Mouse (Mus musculus) forebrain, embryonic 12.5 days (tissue): Measurements from ENCODE around the gene Sept11. TPM values are rescaled to one million over a fixed set of nuclear protein-coding genes. Genes with fewer than 3 reads are reported as not detected.
A peak's percentile ranks its signal among the peaks of the same experiment; 100 is the strongest.

Experiments
- ATAC-seq: fragments of 200-750 bp; cut with Nextera tagmentation; 2 replicates; pipeline ENCODE4 v1.8.0; 2017; ENCODE audit warnings: moderate TSS enrichment; ENCODE audit not compliant: low FRiP score
- H3K27ac ChIP-seq: fragments of 300-500 bp; sonication (generic); 2 replicates; pipeline ENCODE4 v1.5.1; 2016; ENCODE audit warnings: mild to moderate bottlenecking
- H3K27me3 ChIP-seq: fragments of 300-500 bp; sonication (generic); 2 replicates; pipeline ENCODE4 v1.6.1; 2016; ENCODE audit warnings: mild to moderate bottlenecking
- H3K36me3 ChIP-seq: fragments of 300-500 bp; sonication (generic); replicated peaks from 2 replicates; pipeline ENCODE4 v1.6.1; 2016; ENCODE audit warnings: mild to moderate bottlenecking
- H3K4me1 ChIP-seq: fragments of 300-500 bp; sonication (generic); 2 replicates; pipeline ENCODE4 v1.6.1; 2016
- H3K4me2 ChIP-seq: fragments of 300-500 bp; sonication (generic); 2 replicates; pipeline ENCODE4 v1.6.1; 2016; ENCODE audit warnings: mild to moderate bottlenecking, moderate library complexity
- H3K4me3 ChIP-seq: fragments of 300-500 bp; sonication (generic); replicated peaks from 2 replicates; pipeline ENCODE4 v1.5.1; 2016; ENCODE audit warnings: mild to moderate bottlenecking
- H3K9ac ChIP-seq: fragments of 300-500 bp; sonication (generic); 2 replicates; pipeline ENCODE4 v1.6.1; 2016; ENCODE audit warnings: mild to moderate bottlenecking
- H3K9me3 ChIP-seq: fragments of 300-500 bp; sonication (generic); 2 replicates; pipeline ENCODE4 v1.6.1; 2016
- WGBS: fragments of 180-500 bp; shearing (Covaris S2); methylation state at CpG from one replicate; pipeline ENCODE4 v1.1.7; 2016; 5-methylcytosine and 5-hydroxymethylcytosine counted together
- polyA plus RNA-seq: library from polyadenylated mRNA; unstranded; fragments of >200 nt; fragmentation: Nextera tagmentation; extraction: Ambion mirVana; gene quantifications from 2 replicates; pipeline ENCODE4 v1.2.1, GENCODE M21; 2016

Gene Sept11
- polyA plus RNA-seq, 1 experiment from 2014 or later = 302 TPM

GRCm38 (mm10) chr5:93117648-93118047 lies 24.4 kb downstream of the Sept11 start:
- Histone ChIP-seq H3K9me3 (no peaks in the 10 kb centered on the region), H3K4me1 (peaks cover 18% of the 10 kb centered on the region; the same call in 1 of the 2 replicates), H3K27ac (no peak overlapping the region), H3K36me3 (peaks cover under 1% of the 10 kb centered on the region; the same call in 1 of the 2 replicates), H3K9ac (no peak overlapping the region), H3K4me2 (no peak overlapping the region), H3K4me3 (no peak overlapping the region), H3K27me3 (no peaks in the 10 kb centered on the region)
- ATAC-seq = no peak
- WGBS = 74% methylated on average over 8 of the region's 8 CpGs

- Histone ChIP-seq H3K27me3 (no peaks in the 10 kb centered on the region), H3K4me3 (no peak overlapping the region), H3K9me3 (no peaks in the 10 kb centered on the region), H3K36me3 (no peaks in the 10 kb centered on the region), H3K4me2 (no peak overlapping the region), H3K4me1 (peaks cover 46% of the 10 kb centered on the region), H3K9ac (no peak overlapping the region), H3K27ac (no peak overlapping the region)
- WGBS = 84% methylated on average over 8 of the region's 8 CpGs
- no peak for ATAC-seq
These were observed 28.4 kb downstream of the Sept11 start for GRCm38 (mm10) chr5:93121660-93122059.

- Histone ChIP-seq H3K9ac (no peak overlapping the region), H3K9me3 (no peaks in the 10 kb centered on the region), H3K4me2 (no peak overlapping the region), H3K4me1 (peaks cover 65% of the 10 kb centered on the region), H3K27ac (peak overlapping the region; percentile 51), H3K36me3 (no peaks in the 10 kb centered on the region), H3K4me3 (no peak overlapping the region), H3K27me3 (no peaks in the 10 kb centered on the region)
- no peak for ATAC-seq
- WGBS = 63% methylated on average over 9 of the region's 9 CpGs
These were observed 31.0 kb downstream of the Sept11 start for GRCm38 (mm10) chr5:93124031-93124826.

- WGBS = 92% methylated on average over 6 of the region's 6 CpGs
- Histone ChIP-seq H3K36me3 (no peaks in the 10 kb centered on the region), H3K4me1 (peaks cover 74% of the 10 kb centered on the region), H3K27me3 (no peaks in the 10 kb centered on the region), H3K4me2 (no peak overlapping the region), H3K9ac (no peak overlapping the region), H3K9me3 (no peaks in the 10 kb centered on the region), H3K27ac (peak overlapping the region; percentile 87), H3K4me3 (no peak overlapping the region)
- ATAC-seq = no peak
These were observed 32.1 kb downstream of the Sept11 start for GRCm38 (mm10) chr5:93125325-93125724.

GRCm38 (mm10) chr5:93126222-93126929 lies 33.1 kb downstream of the Sept11 start:
- ATAC-seq = peak; percentile 72
- no peak overlapping the region for H3K9ac ChIP-seq
- no peaks in the 10 kb centered on the region for H3K36me3 ChIP-seq
- peak overlapping the region; percentile 34 for H3K4me2 ChIP-seq
- WGBS = 27% methylated on average over 12 of the region's 12 CpGs
- H3K27ac ChIP-seq = peak overlapping the region; percentile 87
- peaks cover 74% of the 10 kb centered on the region for H3K4me1 ChIP-seq
- H3K27me3 ChIP-seq = no peaks in the 10 kb centered on the region
- no peak overlapping the region for H3K4me3 ChIP-seq
- H3K9me3 ChIP-seq = no peaks in the 10 kb centered on the region

- WGBS = 8% methylated on average over 4 of the region's 4 CpGs
- Histone ChIP-seq H3K27ac (peak overlapping the region; percentile 87), H3K9me3 (no peaks in the 10 kb centered on the region), H3K9ac (peak overlapping the region; percentile 13; the same call in 1 of the 2 replicates), H3K4me1 (peaks cover 79% of the 10 kb centered on the region), H3K4me2 (peak overlapping the region; percentile 34), H3K36me3 (no peaks in the 10 kb centered on the region), H3K4me3 (no peak overlapping the region), H3K27me3 (no peaks in the 10 kb centered on the region)
- peak; percentile 62 for ATAC-seq
These were observed 33.8 kb downstream of the Sept11 start for GRCm38 (mm10) chr5:93126930-93127562.

GRCm38 (mm10) chr5:93127722-93128121 lies 34.5 kb downstream of the Sept11 start:
- no peaks in the 10 kb centered on the region for H3K36me3 ChIP-seq
- ATAC-seq = peak; percentile 28
- peak overlapping the region; percentile 87 for H3K27ac ChIP-seq
- H3K27me3 ChIP-seq = no peaks in the 10 kb centered on the region
- H3K9ac ChIP-seq = peak overlapping the region; percentile 13; the same call in 1 of the 2 replicates
- H3K9me3 ChIP-seq = no peaks in the 10 kb centered on the region
- H3K4me2 ChIP-seq = peak overlapping the region; percentile 34
- H3K4me3 ChIP-seq = no peak overlapping the region
- H3K4me1 ChIP-seq = peaks cover 86% of the 10 kb centered on the region
- 14% methylated on average over 3 of the region's 3 CpGs for WGBS

- no peaks in the 10 kb centered on the region for H3K36me3 ChIP-seq
- 83% methylated on average over 3 of the region's 3 CpGs for WGBS
- no peaks in the 10 kb centered on the region for H3K9me3 ChIP-seq
- no peaks in the 10 kb centered on the region for H3K27me3 ChIP-seq
- H3K4me1 ChIP-seq = peaks cover 96% of the 10 kb centered on the region
- no peak for ATAC-seq
- H3K4me2 ChIP-seq = no peak overlapping the region; the same call in 1 of the 2 replicates
- no peak overlapping the region for H3K9ac ChIP-seq
- H3K4me3 ChIP-seq = no peak overlapping the region
- peak overlapping the region; percentile 87 for H3K27ac ChIP-seq
These were observed 35.5 kb downstream of the Sept11 start for GRCm38 (mm10) chr5:93128765-93129164.

- Histone ChIP-seq H3K36me3 (no peaks in the 10 kb centered on the region), H3K4me3 (no peak overlapping the region), H3K27ac (no peak overlapping the region; the same call in 1 of the 2 replicates), H3K4me2 (no peak overlapping the region), H3K9me3 (no peaks in the 10 kb centered on the region), H3K27me3 (no peaks in the 10 kb centered on the region), H3K4me1 (peaks cover 96% of the 10 kb centered on the region), H3K9ac (no peak overlapping the region)
- 17% methylated on average over 4 of the region's 4 CpGs for WGBS
- no peak for ATAC-seq
These were observed 36.7 kb downstream of the Sept11 start for GRCm38 (mm10) chr5:93129953-93130352.

GRCm38 (mm10) chr5:93131401-93131800 lies 38.2 kb downstream of the Sept11 start:
- H3K4me3 ChIP-seq = no peak overlapping the region
- H3K27ac ChIP-seq = no peak overlapping the region
- no peak overlapping the region for H3K9ac ChIP-seq
- 66% methylated on average over 4 of the region's 4 CpGs for WGBS
- H3K9me3 ChIP-seq = no peaks in the 10 kb centered on the region
- H3K4me2 ChIP-seq = no peak overlapping the region
- no peaks in the 10 kb centered on the region for H3K27me3 ChIP-seq
- ATAC-seq = no peak
- H3K36me3 ChIP-seq = no peaks in the 10 kb centered on the region
- H3K4me1 ChIP-seq = peaks cover 81% of the 10 kb centered on the region

- no peak overlapping the region for H3K9ac ChIP-seq
- H3K36me3 ChIP-seq = 0 out of 2 replicates have a peak, but pooled peaks cover 7% of the 10 kb centered on the region
- H3K4me1 ChIP-seq = peaks cover 64% of the 10 kb centered on the region
- no peak overlapping the region for H3K4me3 ChIP-seq
- peak overlapping the region; percentile 32 for H3K4me2 ChIP-seq
- ATAC-seq = peak; percentile 43
- WGBS = 14% methylated on average over 10 of the region's 10 CpGs
- peak overlapping the region; percentile 76 for H3K27ac ChIP-seq
- no peaks in the 10 kb centered on the region for H3K27me3 ChIP-seq
- H3K9me3 ChIP-seq = no peaks in the 10 kb centered on the region
These were observed 40.4 kb downstream of the Sept11 start for GRCm38 (mm10) chr5:93133445-93134244.
